Mouse (Mus musculus) megakaryocyte, embryonic 14.5 days (primary cell): ENCODE measurements around the gene Csnk1g2. TPM values are rescaled to one million over a fixed set of nuclear protein-coding genes. Genes with fewer than 3 reads are reported as not detected.
A peak's percentile ranks its signal among the peaks of the same experiment; 100 is the strongest.

ENCODE experiments used
- H3K27me3 ChIP-seq: replicated peaks from 2 replicates; pipeline ENCODE3; 2012; ENCODE audit warnings: inconsistent platforms
- H3K36me3 ChIP-seq: replicated peaks from 2 replicates; pipeline ENCODE3; 2012; ENCODE audit warnings: low read length, inconsistent platforms, mixed read lengths
- H3K4me1 ChIP-seq: 2 replicates; pipeline ENCODE4 v1.6.1; 2012; ENCODE audit warnings: inconsistent platforms
- H3K4me3 ChIP-seq: replicated peaks from 2 replicates; pipeline ENCODE3; 2012; ENCODE audit warnings: moderate library complexity, mild to moderate bottlenecking, inconsistent platforms
- H3K9me3 ChIP-seq: 2 replicates; pipeline ENCODE4 v1.6.1; 2012; ENCODE audit warnings: inconsistent platforms
- FLI1 ChIP-seq: IDR thresholded peaks from 2 replicates; pipeline ENCODE4 v1.6.1; 2012; ENCODE audit warnings: low read length, inconsistent platforms, mixed read lengths
- GATA1 ChIP-seq: IDR thresholded peaks from 3 replicates; pipeline ENCODE4 v1.6.1; 2012; ENCODE audit warnings: mixed read lengths, low read length, inconsistent platforms, borderline replicate concordance
- polyA plus RNA-seq: library from polyadenylated mRNA; stranded (reverse); fragments of >175 nt; gene quantifications from 2 replicates; pipeline ENCODE4 v1.2.3, GENCODE M21; 2012; ENCODE audit warnings: low replicate concordance; ENCODE audit not compliant: insufficient read depth

The Csnk1g2 gene
- polyA plus RNA-seq, 1 experiment, result 476 TPM

GRCm38 (mm10) chr10:80671251-80671650 is 48.6 kb downstream of the Csnk1g2 start:
- Histone ChIP-seq H3K27me3 (no peaks in the 10 kb centered on the region), H3K4me3 (peak overlapping the region; percentile 39), H3K4me1 (peaks cover 89% of the 10 kb centered on the region), H3K9me3 (no peaks in the 10 kb centered on the region), H3K36me3 (peaks cover 90% of the 10 kb centered on the region)
- no peak for TF ChIP-seq GATA1
- no peak for TF ChIP-seq FLI1

DNA sequence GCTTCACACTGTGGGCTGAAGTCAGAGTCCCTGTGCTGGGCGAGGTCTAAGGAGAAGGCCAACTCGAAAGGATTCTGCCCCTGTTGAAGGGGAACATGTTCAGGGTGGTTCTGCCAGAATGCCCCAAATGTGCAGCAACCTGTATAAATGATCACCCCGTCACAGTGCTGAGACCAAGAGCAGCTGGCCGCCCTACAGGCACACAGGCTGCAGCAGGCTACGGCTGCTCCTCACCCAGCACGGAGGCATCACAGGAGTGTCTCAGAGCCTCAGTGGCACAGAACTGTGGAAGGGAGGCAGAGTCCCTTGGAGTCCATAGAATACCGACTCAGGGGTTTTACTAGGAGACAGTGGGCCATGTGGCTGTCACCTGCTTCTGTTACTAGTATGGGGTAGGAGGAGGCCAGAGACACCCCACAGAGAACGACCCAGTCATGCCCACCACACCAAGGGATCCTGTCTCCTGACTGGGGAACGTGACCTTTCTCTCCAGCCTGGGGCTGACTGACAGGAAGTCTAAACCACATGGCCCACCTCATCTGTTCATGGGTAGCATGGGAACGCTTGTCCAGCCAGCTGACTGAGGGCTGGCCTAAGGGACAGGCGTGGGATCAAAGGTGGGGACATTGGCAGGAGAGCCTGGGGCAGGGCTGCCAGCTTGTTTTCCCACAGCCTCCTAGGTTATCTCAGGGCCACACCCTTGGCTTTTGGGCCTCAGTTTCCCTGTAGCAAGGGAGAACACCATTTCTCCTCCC is 49.5 kb downstream of the Csnk1g2 start:
- H3K27me3 ChIP-seq, result no peaks in the 10 kb centered on the region
- TF ChIP-seq GATA1 (no peak), FLI1 (no peak)
- peaks cover 81% of the 10 kb centered on the region for H3K36me3 ChIP-seq
- peaks cover 80% of the 10 kb centered on the region for H3K4me1 ChIP-seq
- no peaks in the 10 kb centered on the region for H3K9me3 ChIP-seq
- peak overlapping the region; percentile 98 for H3K4me3 ChIP-seq

- no peak for TF ChIP-seq FLI1
- no peak for TF ChIP-seq GATA1
- Histone ChIP-seq H3K27me3 (no peaks in the 10 kb centered on the region), H3K4me1 (peaks cover 79% of the 10 kb centered on the region), H3K36me3 (peaks cover 65% of the 10 kb centered on the region), H3K4me3 (peak overlapping the region; percentile 98), H3K9me3 (no peaks in the 10 kb centered on the region)
Observed at GRCm38 (mm10) chr10:80673690-80674089, 51.1 kb downstream of the Csnk1g2 start.

- peaks cover 60% of the 10 kb centered on the region for H3K36me3 ChIP-seq
- peaks cover 79% of the 10 kb centered on the region for H3K4me1 ChIP-seq
- H3K27me3 ChIP-seq, result no peaks in the 10 kb centered on the region
- peak overlapping the region; percentile 98 for H3K4me3 ChIP-seq
- TF ChIP-seq FLI1 (no peak), GATA1 (no peak)
- no peaks in the 10 kb centered on the region for H3K9me3 ChIP-seq
Observed at GRCm38 (mm10) chr10:80674161-80674711, 51.6 kb downstream of the Csnk1g2 start.

DNA sequence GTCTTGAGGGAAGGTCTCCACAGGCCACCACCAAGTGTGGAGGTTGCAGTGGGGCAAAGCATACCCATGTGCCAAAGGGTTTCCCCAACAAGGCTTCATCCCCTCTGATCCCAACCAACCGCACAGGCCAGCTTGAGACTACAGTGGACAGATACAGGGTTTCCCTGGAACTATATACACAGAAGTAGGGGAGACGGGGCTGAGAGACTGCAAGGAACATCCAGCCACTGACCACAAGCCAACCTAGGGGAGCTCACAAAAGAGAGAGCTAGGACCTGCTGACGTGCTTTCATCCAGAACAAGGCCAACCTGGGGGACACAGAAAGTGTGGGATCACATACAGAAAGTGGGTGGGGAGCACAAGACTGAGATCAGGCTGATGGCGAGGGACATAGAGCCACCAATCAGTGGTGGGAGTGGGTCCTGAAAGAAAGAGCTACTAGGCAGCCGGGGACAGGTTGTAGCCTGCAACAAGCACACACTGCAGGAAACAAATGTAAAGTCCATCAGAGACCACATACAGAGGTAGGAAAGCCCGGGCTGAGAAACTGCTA is 52.3 kb downstream of the Csnk1g2 start:
- peaks cover 53% of the 10 kb centered on the region for H3K36me3 ChIP-seq
- H3K27me3 ChIP-seq, result no peaks in the 10 kb centered on the region
- TF ChIP-seq GATA1 (no peak), FLI1 (no peak)
- H3K4me1 ChIP-seq, result peaks cover 79% of the 10 kb centered on the region
- no peaks in the 10 kb centered on the region for H3K9me3 ChIP-seq
- H3K4me3 ChIP-seq, result peak overlapping the region; percentile 98

DNA sequence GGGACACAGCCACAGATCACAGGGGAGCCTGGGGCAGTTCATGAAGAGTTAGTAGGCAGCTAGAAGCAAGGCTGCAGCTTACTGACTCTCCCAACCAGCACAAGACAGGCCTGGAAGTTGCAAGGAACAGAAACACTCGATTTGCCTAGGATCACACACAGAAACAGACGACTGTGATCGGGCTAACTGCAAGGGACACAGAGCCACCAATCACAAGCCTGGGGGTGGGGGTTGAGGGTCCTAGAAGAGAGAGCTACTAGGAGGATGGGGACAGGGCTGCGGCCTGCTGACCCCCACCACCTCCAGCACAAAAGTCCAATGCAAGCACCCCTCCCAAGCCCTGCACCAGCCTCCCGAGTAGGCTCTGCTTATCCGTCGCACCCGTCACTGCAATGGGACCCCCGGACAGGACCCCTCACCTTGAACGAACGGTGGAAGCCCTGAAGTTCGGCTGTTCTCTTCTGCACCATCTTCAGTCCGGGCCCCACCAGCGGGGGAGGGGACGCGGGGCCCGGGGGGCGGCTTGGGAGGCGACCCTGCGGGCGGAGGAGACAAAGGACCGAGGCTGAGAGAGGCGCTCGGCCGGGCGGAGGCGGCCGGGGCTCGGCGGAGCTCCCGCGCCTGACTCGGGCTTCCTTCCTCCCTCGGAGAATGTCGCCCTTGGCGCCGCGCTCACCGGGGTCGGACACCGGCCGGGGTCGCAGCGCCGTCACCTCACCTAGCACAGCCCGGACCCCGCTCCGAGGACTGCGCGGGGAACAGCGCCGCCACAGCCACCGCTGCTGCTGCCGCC is 53.0 kb downstream of the Csnk1g2 start:
- peak overlapping the region; percentile 98 for H3K4me3 ChIP-seq
- H3K9me3 ChIP-seq, result no peaks in the 10 kb centered on the region
- peaks cover 79% of the 10 kb centered on the region for H3K4me1 ChIP-seq

GRCm38 (mm10) chr10:80676198-80676928 is 53.7 kb downstream of the Csnk1g2 start:
- TF ChIP-seq FLI1, result no peak
- no peak for TF ChIP-seq GATA1
- no peaks in the 10 kb centered on the region for H3K27me3 ChIP-seq
- H3K9me3 ChIP-seq, result no peaks in the 10 kb centered on the region
- H3K4me3 ChIP-seq, result peak overlapping the region; percentile 98
- peaks cover 39% of the 10 kb centered on the region for H3K36me3 ChIP-seq
- peaks cover 79% of the 10 kb centered on the region for H3K4me1 ChIP-seq

More for the DNA sequence above, 53.0 kb downstream of the Csnk1g2 start:
- Histone ChIP-seq H3K27me3 (no peaks in the 10 kb centered on the region), H3K36me3 (peaks cover 46% of the 10 kb centered on the region)
- TF ChIP-seq FLI1 (no peak), GATA1 (no peak)

GRCm38 (mm10) chr10:80677128-80677875 is 54.7 kb downstream of the Csnk1g2 start:
- H3K36me3 ChIP-seq, result peaks cover 35% of the 10 kb centered on the region
- no peaks in the 10 kb centered on the region for H3K27me3 ChIP-seq
- TF ChIP-seq FLI1, result no peak
- TF ChIP-seq GATA1, result no peak
- H3K9me3 ChIP-seq, result no peaks in the 10 kb centered on the region
- peaks cover 79% of the 10 kb centered on the region for H3K4me1 ChIP-seq
- H3K4me3 ChIP-seq, result peak overlapping the region; percentile 98
